Mouse (Mus musculus) megakaryocyte, embryonic 14.5 days (primary cell): Measurements from ENCODE around the gene Zfp316.

ENCODE experiments used
- FLI1 ChIP-seq: IDR thresholded peaks from 2 replicates; pipeline ENCODE4 v1.6.1; 2012; ENCODE audit warnings: low read length, inconsistent platforms, mixed read lengths
- GATA1 ChIP-seq: IDR thresholded peaks from 3 replicates; pipeline ENCODE4 v1.6.1; 2012; ENCODE audit warnings: mixed read lengths, low read length, inconsistent platforms, borderline replicate concordance

DNA sequence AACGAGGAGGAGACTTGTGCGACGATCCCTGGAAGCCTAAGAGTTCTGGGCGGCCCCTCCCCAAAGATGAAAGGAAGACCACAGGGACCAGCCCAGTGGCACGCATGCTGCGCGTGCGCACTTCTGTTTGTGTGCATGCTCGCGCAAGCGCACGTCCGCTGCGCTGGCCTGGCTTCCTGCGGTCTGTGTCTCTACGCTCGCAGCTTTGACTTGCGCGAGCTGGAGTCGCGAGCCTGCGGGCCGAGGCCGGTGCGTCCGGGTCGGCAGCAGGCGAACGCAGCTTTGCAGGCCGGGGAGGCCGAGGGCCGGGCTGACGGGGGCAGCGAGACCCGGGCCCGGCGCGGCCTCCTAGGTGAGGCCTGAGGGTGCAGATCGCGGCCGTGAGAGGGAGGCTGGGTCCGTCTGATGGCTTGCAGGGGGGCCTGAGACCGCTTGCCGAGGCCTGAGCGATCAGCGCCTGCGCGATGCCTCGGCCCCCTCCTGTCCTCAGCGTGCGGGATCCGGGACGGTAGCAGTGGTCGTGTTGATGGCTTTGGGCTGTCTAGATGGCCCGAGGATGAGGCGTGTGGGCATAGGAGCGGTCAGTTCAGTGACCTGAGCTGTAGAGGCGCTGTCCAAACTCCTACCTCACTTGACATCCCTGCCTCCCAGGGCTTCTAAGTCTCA, 34.7 kb downstream of the Zfp316 start, which contains the start of gene Zfp12:
- TF ChIP-seq GATA1: no peak
- TF ChIP-seq FLI1: no peak
